Mouse (Mus musculus) kidney, adult 18-20 months (tissue): ENCODE data around the gene Cd72.

Source experiments
- DNase-seq: peaks from one replicate; pipeline ENCODE4 v3.0.0; 2021

The Cd72 gene

GRCm38 (mm10) chr4:43399391-43400131, 54.9 kb downstream of the Cd72 start:
- peak; percentile 50 for DNase-seq

GRCm38 (mm10) chr4:43398829-43399331, 55.5 kb downstream of the Cd72 start:
- DNase-seq, result peak; percentile 66

GRCm38 (mm10) chr4:43398014-43398413, 56.4 kb downstream of the Cd72 start:
- DNase-seq, result no peak
